Mouse (Mus musculus) mouse trophoblast stem cell (cell line): ENCODE measurements at regions not wholly inside any gene's neighbourhood (a gene's known extent, or its start where the extent isn't known, plus 50 kb on each side); places are given as distances from the start of the nearest gene placed in this dataset.

Source experiments
- in situ Hi-C, 2 experiments: fragments of 300-500 bp; cut with MseI, MboI; formaldehyde crosslinking; loops; 2 replicates in 1 of 2; 3 replicates in 1 of 2; pipeline ENCODE4 v1.15.1; 2025

DNA sequence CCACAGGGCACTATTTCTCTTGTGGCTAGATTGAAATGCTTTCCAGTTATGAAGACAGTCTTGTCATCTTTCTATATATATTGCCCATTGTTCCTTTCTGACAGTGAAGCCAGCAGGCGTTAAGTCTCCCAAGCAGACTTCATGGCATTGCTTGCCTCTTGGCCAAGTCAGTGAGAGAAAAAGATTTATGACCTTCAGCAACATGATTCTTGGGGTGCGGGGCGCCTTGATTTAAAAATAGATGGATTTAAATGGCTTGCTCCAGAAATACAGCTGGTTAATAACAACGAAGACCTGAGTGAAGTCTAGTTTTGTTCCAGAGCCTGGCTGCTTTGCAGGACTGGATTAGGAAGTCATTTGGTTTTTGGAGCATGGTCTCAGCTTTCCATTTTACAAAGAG is 475.2 kb upstream of the Gm26657 start:
- in situ Hi-C loops = no loop called here

DNA sequence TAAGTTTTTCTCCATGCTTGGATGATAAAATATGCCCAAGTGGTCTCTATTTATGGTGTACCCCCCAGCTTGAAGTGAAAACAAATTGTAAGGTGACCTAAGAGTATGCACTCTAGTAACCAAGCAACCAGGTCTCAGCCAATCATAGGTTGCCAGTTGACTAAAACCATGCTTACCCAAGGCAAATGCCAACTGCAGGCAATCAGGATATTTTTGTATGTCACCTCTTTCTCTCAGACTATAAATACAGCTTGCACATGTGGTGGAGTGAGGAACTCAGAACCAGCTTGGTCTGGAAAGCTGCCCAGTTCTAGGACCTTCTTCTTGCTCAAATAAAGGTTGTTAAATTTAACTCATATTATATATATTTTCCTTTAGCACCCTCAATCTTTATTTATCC is 476.0 kb upstream of the Gm26657 start:
- in situ Hi-C loops = no loop called here

DNA sequence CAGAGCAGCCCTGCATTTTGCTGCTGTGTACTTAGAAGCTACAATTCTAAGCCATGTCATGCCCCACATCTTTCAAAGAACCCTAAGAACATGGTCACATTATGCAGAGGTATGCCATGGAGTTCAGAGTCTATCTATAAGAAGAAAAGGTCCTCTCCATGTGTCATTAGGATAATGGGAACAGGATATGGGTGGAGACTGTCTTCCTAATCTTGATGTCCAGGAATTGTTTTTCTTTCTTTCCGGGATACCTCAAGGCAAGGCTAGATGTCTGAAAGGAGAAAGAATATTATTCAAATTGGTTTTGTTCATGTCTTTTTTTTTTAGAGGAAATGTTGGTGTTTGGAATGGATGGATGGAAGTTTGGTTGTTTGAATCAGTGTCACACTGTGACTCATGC is 477.3 kb upstream of the Gm26657 start:
- in situ Hi-C loops = no loop called here

DNA sequence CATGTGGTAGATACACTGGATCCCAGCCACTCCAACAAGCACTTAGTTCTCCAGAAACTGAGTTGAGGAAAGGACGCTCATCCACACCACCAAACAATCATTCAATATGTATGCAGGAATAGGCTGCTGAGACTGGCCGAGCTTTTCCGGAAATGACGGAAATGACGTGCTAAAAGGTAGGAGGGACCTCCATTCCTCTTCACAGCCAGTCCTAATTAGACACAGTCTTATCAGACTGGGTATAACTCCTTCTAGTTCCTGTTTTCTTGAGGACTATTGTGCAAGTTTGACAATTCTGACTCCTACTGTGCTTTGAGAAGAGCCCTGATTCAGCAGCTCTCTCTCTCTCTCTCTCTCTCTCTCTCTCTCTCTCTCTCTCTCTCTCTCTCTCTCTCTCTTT is 477.9 kb upstream of the Gm26657 start:
- in situ Hi-C loops = no loop called here

DNA sequence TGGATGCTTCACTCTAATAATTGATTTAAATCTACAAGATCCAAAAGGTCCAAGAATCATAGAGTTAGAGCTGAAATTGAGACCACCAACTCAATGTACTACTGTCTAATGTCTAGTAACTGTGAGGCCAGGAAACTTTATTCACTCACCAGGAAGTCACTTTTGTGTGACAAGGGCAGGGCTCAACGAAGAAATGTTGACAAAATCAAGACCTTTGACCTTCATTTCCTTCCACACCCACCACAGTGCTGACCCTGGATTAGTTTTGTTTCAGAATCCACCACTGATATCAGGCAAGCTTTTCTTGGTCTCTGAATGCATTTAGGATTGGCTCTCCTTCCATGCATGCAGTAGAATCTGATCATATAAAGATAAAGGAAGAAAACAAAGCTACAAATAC is 487.5 kb upstream of the Gm26657 start:
- in situ Hi-C loops = no loop called here

DNA sequence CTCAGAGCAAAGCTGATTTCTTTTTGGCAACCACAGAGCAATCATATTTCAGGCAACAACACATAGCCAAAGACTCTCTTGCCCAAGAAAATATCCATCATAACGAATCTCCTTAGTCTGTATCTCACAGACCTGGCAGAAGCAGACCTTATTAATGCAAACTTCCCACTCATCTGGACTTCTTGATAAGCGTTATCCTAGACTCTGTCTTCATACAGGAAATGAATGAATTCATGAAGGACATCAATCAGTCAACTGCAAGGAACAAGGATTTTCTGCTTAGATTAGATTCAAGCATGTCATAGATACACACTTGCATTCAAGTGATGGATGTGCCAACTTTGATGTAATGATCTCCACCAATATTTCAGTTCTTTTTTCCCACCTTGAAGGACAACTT is 488.1 kb upstream of the Gm26657 start:
- in situ Hi-C loops = no loop called here

DNA sequence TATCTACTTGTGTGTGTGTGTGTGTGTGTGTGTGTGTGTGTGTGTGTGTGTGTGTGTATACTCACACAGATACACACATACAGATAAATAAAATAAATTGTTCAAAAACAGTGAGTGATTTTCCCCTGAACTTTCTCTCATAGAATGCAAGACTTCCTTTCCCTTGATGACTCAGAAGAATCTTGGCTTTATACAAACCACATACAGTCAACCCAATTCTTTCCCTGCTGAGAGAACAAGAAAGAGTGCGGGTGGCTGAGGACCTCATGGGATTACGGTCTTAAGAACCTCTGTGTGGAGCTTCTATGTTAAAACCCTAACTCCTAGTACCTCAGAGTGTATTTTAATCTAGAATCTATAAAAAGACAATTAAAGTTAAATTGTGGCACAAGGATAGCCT is 489.3 kb upstream of the Gm26657 start:
- in situ Hi-C loops = no loop called here

DNA sequence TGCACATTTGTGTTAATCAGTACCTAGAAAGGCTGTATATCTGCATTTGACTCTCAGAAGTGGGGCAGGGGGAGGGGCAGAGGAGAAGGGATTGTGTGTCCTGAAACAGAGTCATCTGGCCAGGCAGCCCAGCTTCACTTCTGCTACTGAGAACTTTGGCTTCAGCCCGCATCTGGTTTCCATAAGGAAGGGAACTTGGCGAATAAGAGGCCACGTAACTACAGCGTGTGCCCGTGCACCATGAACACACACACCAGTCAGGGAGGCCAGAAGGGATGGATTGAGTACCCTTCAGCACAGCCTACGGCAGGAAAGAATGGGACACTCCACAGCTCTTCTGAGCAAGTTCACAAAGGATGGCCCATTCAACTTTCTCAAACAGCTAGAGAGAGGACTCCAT is 496.0 kb upstream of the Gm26657 start:
- in situ Hi-C loops = no loop called here

DNA sequence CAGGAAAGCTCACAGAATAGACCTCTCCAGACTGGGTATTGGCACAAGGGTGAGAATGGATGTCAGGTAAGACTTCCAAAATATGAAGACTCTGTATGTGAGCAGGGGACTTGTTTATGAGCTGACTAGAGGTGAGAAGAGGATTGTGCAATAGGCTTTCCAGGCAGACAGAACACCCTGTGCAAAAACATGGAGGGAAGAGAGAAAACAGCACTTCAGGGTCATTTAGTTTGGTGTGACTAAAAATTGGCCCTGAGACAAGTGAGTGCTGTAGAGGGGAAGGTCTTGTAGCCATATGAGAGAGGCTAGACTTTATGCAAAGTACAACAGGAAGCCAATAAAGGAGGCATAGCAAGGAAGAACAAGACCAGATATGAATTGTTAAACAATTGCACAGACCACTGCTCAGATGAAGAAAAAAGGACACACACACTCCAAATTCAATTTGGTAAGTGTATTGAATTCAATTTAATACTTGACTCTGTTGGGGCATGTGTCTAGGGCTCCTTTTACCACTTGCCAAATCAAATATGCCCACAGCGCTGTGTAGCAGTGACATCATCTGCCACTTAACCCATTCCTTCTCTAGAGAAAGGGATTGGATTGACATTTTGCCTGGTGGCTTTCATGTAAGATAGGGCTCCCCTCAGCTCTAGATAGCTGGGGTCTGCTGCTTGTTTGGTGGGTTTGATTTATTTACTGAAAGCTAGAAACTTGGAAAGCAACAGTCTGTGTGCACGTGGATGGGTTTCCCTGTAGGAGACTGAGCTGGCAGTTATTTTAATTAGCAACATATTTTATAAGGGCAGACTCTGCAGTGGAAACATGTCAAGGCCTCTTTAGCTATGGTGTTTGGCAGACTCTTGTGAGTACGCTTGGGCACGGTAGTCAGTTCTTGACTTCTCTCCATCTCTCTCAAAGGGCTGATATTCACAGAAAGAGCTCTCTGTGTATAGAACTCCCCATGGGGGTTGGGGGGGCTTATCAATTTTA is 501.1 kb upstream of the Gm26657 start:
- in situ Hi-C loops = no loop called here

DNA sequence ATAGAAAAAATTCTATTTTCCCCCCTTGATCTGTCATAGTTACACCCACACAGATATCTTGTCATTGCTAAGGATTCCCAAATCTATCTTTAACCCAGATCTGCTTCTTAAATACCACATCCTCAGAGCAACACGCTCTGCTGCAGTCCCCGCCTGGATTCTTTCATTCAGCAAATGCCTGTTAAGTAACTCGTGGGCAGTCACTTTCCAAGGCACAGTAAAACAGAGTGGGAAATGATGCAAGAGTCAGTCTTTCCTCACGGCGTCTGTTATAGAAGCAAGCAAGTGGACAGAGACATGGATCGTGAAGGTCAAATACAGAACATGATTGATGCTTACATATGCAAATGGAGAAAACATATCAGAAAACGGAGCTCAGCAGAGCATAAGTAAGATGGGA is 508.5 kb upstream of the Gm26657 start:
- in situ Hi-C loops = no loop called here

DNA sequence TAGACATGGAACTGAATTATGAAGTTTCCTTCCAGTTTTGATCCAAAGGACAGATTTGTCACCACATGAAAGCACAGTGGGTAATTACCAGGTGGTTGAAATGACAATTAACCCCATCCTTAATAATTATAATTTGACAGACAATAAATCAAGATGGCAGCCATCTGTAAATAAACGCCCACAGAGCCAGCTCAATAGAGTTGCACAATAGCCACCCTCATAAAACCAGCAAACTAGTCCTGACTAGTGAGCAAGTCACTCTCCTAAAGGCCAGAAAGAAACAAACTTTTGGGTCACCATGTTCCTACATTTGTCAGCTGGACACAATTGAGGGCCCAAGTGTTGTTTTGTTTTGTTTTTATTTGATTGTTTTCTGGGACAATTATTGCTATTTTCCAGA is 509.4 kb upstream of the Gm26657 start:
- in situ Hi-C loops = no loop called here

DNA sequence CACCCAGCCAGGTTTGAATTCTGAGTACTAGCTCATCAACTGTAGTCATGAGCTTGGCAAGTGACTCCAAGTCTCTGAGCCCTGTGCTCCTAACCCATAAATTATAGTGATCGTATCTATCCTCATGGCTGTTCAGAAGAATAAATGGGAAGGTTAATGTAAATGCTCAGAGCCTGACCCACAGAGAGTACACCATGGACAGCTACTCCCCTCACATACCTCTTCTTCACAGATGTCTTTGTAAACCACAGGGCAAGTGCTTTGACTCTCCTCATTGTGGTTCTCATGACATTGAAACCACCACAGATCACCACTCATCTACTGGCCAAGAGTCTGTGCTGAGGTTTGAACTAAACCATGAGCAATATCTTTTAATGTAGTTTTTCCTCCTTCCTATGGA is 513.4 kb upstream of the Gm26657 start:
- in situ Hi-C loops = no loop called here

DNA sequence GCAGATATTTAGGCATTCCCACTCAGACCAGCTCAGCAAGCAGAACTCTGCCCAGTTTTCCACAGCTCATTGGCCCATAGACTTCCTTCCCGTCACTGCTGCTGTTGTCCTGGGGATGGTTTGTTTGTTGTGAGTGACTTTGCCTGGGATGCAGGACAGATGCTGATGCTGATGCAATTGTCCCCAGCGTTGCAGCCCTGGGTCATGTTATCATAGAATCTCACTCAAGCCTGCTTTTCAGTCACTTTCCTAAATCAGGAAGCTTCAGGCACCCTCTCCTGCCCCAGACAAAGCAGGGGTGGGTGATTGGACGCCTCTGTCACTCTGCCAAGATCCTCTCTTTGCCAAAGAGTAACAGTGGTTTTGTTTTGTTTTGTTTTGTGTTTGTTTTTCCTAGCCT is 515.3 kb upstream of the Gm26657 start:
- in situ Hi-C loops = no loop called here

DNA sequence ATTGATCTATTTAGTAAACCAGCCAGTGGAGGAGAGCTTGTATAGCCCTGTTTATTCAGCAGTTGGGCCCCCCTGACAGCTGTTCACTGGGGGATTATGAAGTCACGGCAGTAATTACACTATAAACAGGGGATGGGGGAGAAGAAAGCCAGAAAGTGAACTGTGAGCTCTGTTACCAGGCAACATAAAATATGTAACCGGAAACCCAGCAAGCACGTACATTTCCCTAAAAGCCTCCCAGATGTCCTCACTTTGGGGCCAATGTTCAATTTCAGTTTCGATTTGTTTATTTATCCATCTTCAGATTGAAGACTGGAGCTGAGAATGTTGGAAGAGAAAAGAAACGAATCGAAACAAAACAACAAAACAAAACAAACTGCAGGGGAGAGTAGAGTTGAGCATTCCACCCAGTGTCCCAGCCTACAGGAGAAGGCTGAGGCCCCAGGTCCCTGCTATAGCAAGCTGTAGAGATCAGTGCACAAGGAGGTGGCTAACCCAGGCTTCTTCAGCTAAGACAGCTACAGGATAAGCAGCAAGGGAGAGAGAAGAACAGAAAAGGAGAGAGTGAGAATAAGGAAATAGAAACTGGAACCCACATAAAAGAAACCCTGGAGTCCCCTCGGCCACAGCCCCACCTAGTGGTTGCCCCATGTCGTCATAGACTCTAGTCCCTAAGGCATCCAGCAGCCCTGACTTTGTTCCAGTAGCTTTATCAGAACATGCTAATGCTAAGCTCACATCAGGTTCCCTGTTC is 517.7 kb upstream of the Gm26657 start:
- in situ Hi-C loops = no loop called here

DNA sequence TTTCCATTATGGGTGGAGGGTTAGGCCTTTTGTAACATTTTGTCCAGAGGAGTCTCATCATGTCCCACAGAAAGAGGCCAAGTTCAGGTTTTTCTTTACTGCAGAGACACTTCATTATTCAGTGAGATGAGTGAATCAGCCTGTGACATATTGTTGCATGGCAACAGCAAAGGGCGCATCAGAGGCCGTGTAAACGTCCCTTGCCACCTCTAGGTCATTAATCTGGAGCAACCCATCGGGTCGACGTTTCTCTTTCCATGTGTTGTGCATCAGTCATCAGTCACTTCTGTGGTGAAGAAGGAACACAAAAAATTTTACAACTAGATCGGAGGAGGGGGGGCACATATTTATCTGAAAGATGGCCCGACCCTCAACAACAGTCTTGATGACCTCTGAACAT is 519.3 kb upstream of the Gm26657 start:
- in situ Hi-C loops = no loop called here

DNA sequence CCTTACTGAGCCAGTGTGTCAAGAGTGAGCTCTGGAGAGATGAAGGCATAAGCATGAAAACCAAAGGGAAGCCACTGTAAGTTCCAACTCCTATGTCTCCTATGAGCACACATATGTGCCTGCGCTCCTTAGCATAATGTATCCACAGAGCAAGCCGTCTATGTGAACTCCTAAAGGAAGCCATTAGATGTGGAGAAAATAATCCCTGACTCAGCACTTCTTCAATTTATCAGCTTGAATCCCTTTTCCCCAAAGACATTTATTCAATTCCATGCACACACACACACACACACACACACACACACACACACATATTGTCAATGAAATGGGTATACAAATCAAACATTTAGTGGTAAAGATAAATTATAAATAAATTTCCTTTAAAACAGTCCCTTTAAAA is 530.4 kb upstream of the Gm26657 start:
- in situ Hi-C loops = no loop called here

DNA sequence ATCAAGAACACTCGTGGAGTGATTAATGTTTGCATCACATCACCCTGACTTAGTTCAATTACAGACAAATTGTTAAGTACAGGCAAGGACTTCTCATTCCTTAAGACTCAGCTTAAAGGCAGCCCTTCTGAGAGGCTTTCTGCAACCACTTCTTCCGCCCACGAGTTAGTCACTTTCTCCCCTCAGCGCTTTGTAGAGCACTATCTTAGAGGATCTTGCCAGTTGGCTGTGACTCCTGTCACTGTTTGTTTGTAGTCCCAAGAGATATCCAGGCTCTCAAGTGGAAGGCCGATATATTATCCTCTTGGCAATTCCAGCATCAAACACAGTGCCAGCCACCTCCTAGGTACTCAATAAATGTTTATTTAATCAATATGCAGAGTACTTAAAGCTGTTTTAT is 532.1 kb upstream of the Gm26657 start:
- in situ Hi-C loops = no loop called here

DNA sequence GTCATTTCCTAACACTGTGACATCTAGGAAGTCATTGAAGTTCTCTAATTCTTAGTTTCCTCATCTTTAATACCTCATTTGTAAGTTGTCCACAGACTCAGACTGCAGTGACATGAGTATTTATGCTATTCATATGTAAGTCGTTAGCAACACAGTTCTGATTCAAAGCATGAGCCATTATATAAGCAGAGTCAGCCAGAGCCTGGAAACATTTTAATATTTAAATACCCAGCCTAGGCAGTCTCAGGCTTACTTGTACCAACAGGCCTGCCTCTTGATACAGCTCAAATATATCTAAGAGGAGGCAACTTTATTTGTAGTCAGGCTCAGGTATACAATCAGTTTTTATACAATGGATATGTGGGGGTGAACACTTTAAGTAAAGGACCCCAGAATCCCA is 534.8 kb upstream of the Gm26657 start:
- in situ Hi-C loops = no loop called here

DNA sequence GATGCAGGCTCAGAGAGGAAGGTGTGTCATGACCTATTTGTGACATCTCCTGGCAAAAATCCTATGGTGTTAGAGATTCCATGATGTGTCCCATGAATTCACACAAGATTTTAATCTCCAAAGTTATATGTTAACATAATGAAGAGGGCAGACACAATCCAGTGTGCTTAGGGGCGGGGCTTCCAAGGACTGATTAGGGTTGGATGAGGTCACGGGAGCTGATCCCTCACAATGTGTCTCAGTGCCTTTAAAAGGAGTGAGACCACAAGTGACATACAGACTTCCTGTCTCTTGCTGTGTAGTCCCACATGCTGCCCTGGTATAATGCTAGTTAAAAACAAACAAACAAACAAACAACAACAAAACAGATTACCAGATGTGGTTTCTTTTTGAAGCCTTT is 546.5 kb upstream of the Gm26657 start:
- in situ Hi-C loops = no loop called here

DNA sequence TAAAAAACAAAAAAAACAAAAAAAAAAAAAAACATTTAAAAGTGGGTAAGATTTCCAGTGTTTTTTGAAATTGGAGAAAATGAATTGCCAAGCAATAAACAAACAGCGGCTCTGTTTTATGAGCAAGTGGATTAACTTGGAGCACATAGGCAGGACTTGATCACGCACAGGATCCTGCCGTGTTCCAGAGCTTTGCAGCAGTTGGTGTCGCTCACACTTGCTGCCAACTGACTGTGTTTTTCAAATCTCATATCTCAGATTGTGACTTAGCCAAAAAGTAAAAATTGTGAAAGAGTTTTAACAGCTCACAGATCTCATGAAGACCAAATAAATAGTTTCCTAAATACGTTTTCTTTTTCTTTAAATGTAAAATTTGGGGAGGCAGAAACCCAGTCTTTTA is 547.4 kb upstream of the Gm26657 start:
- in situ Hi-C loops = no loop called here

DNA sequence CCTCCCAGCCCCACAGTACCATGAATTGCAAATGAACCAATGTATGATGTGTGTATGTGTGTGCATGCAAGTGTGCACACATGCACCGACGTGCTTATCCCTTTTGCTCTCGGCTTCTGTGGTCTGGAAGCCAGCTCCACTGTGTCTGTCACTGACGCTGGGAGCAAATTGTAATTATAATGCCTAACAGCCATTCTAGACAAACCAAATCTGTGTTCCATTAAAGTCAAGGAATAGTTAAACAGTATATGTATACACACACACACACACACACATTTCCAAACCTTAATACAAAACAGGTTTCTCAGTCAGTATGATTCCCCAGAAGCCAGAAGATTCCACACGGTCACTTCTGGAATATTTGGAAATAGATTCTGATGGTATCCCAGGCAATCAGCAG is 560.3 kb upstream of the Gm26657 start:
- in situ Hi-C loops = no loop called here

DNA sequence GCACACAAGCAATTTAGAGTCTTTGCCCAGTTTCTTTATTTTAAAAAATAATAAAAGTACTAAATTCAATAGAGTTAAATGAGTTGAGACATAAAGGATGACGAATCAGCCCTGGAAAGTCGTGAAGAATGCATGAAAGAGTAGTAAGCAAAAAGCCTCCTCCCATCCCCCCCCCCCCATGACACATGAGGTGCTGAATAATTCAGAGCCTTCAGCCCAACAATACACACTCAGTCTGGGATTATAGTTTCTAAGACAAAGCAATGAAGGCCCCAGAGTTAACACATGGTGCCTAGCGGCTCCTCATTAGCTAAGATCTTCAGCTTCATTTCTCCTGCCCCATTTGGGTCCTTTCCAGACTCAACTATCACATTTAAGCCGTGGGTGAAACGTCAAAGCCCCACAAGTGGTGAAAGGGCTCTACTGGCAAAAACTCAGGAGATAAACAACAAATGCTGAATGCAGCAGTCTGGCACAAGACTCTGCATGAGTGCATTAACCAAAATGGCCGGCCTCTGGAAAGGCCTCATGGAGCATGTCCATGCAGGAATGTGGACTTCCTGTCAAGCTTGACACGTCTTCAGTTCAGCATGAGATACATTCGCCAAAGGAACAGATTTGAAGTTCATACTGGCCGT is 560.9 kb upstream of the Gm26657 start:
- in situ Hi-C loops = no loop called here

DNA sequence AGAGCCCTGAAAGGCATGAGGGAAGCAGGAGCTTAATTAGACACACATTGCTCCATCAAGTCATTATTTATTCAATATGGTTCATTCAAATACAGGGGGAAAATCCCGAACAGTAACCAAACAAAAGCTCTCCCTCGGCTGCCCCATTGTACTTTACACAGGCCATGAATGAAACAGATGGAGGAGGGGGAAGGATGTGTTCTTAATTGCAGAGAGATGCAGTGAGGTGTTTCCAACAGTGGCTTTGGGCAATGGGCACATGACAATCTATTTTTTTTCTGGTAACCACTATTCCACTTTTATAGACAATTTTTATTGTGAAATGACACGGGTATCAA is 578.6 kb upstream of the Gm26657 start:
- in situ Hi-C loops = no loop called here
